8 mouse cellular contexts compared by ENCODE assay signal in the genomic region with DNA sequence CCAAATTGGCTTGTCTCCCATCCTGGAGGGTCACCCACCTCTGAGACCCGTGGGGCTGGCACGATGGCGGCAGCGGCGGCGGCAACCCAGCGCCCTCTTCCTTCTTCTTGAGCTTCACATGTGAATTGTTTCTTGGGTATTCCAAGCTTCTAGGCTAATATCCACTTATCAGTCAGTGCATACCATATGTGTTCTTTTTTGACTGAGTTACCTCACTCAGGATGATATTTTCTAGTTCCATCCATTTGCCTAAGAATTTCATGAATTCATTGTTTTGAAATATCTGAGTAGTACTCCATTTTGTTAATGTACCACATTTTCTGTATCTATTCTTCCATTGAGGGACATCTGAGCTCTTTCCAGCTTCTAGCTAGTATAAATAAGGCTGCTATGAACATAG. TPM values are rescaled to one million over a fixed set of nuclear protein-coding genes. Genes with fewer than 3 reads are reported as not detected.
DNase-seq lines count a peak whose midpoint lies in the region; ATAC-seq and TF ChIP-seq lines count a peak whose summit lies in the region.
"Not testable (repeated sequence)": the region's sequence is repeated elsewhere in the genome, so short reads cannot be mapped to it uniquely, and the experiment has no call there.

A gene (minus strand): TSS at position 101 of the 400 bp plus-strand sequence.

- TF ChIP-seq RAD21 in CH12.LX (IDR thresholded peaks at IDR 0.05; ENCODE audit: low read depth, low read length): not testable (repeated sequence)

- H3K27ac ChIP-seq in CH12.LX (ENCODE audit: insufficient read depth, low read depth); heart, embryonic 16.5 days (ENCODE audit: low read length); intestine, postnatal 0 days (ENCODE audit: low read depth, low read length); lung, postnatal 0 days (ENCODE audit: low read length); olfactory bulb, adult 2 months (ENCODE audit: insufficient read depth, low read depth, low read length): not testable (repeated sequence)

- H3K79me2 ChIP-seq in CH12.LX (replicated peaks; ENCODE audit: control insufficient read depth, extremely low read depth, insufficient read depth, poor library complexity, severe bottlenecking): not testable (repeated sequence)

- ATAC-seq in common myeloid progenitor, adult 5-6 weeks (replicated peaks; ENCODE audit: low read depth, poor library complexity, severe bottlenecking); heart, embryonic 16.5 days (replicated peaks; ENCODE audit: extremely low read depth, insufficient read depth, low FRiP score); intestine, postnatal 0 days; lung, postnatal 0 days: not testable (repeated sequence)

- not testable (repeated sequence) for H3K36me3 ChIP-seq in CH12.LX (replicated peaks in 1 of 2; ENCODE audit: control insufficient read depth in 1 of 2, insufficient read depth in 1 of 2, low read length in 1 of 2); heart, embryonic 16.5 days (ENCODE audit: control insufficient read depth, insufficient read depth); intestine, postnatal 0 days (ENCODE audit: control insufficient read depth, insufficient read depth); lung, postnatal 0 days (ENCODE audit: insufficient read depth, low read length)

- not testable (repeated sequence) for H3K4me3 ChIP-seq in CH12.LX (replicated peaks in 1 of 3; ENCODE audit: low read depth in 2 of 3, low read length in 2 of 3, poor library complexity in 1 of 3); heart, embryonic 16.5 days (ENCODE audit: low read length); intestine, postnatal 0 days (ENCODE audit: low read depth, low read length); lung, postnatal 0 days (ENCODE audit: low read depth, low read length); olfactory bulb, adult 2 months (ENCODE audit: insufficient read depth, low read depth, low read length)

- H3K4me2 ChIP-seq in CH12.LX (ENCODE audit: insufficient read depth, low read depth, poor library complexity, severe bottlenecking); heart, embryonic 16.5 days (ENCODE audit: low read depth, low read length); intestine, postnatal 0 days (replicated peaks; ENCODE audit: low read depth); lung, postnatal 0 days (replicated peaks; ENCODE audit: low read depth, low read length): not testable (repeated sequence)

- intact Hi-C loops in left cerebral cortex, postnatal 36 days (cut with DNase I): not testable (repeated sequence)

- not testable (repeated sequence) for H3K4me1 ChIP-seq in CH12.LX (ENCODE audit: control insufficient read depth in 1 of 2, insufficient read depth in 2 of 2); heart, embryonic 16.5 days (ENCODE audit: control insufficient read depth, insufficient read depth, low read length); intestine, postnatal 0 days (replicated peaks; ENCODE audit: control insufficient read depth, insufficient read depth, low read length); lung, postnatal 0 days (ENCODE audit: insufficient read depth, low read depth, low read length); olfactory bulb, adult 2 months (ENCODE audit: control insufficient read depth, insufficient read depth, low read length)

- peaks cover 26% of the 10 kb centered on the region for H3K9me3 ChIP-seq in CH12.LX (replicated peaks; ENCODE audit: low read length)
- peaks cover 20% of the 10 kb centered on the region for H3K9me3 ChIP-seq in heart, embryonic 16.5 days (replicated peaks; ENCODE audit: control insufficient read depth, low read length)
- H3K9me3 ChIP-seq in intestine, postnatal 0 days (ENCODE audit: control insufficient read depth): peaks cover 16% of the 10 kb centered on the region
- not testable (repeated sequence) for H3K9me3 ChIP-seq in lung, postnatal 0 days (ENCODE audit: low read length)

- H3K27me3 ChIP-seq in CH12.LX (replicated peaks); heart, embryonic 16.5 days (ENCODE audit: control insufficient read depth, insufficient read depth, low read length); intestine, postnatal 0 days (replicated peaks; ENCODE audit: control insufficient read depth, insufficient read depth, low read length); lung, postnatal 0 days (replicated peaks; ENCODE audit: insufficient read depth, low read length): not testable (repeated sequence)

- TF ChIP-seq EP300 in CH12.LX (IDR thresholded peaks at IDR 0.05; ENCODE audit: low read length); lung, postnatal 0 days (IDR thresholded peaks at IDR 0.05): not testable (repeated sequence)

- TF ChIP-seq CTCF in CH12.LX (conservative IDR thresholded peaks at IDR 0.05 in 1 of 2, IDR thresholded peaks at IDR 0.05 in 1 of 2; ENCODE audit: low read depth in 2 of 2, low read length in 2 of 2); intestine, postnatal 0 days (IDR thresholded peaks at IDR 0.05; ENCODE audit: low read depth); lung, postnatal 0 days (IDR thresholded peaks at IDR 0.05); olfactory bulb, adult 2 months (IDR thresholded peaks at IDR 0.05; ENCODE audit: insufficient read depth, low read depth, low read length): not testable (repeated sequence)

- in situ Hi-C loops in CH12.LX (cut with MboI; ENCODE audit: low pct_ligation_motif_present, low pct_unique_long_range_greater_than_20kb, low sequenced_read_pairs): loop anchor here (10.0 to 25.0 kb wide), 2 partner anchors 194 to 327 kb away; a partner anchor contains a TSS

- dilution Hi-C loops in CH12.LX (cut with MboI; ENCODE audit: extremely low pct_ligation_motif_present, extremely low pct_unique_long_range_greater_than_20kb, low sequenced_read_pairs): not testable (repeated sequence)

- DNase-seq in CH12.LX (ENCODE audit: extremely low read depth); gastrocnemius, adult 18-20 months (ENCODE audit: low spot score); left cerebral cortex, postnatal 36 days (ENCODE audit: low spot score in 2 of 2); lung, postnatal 0 days (ENCODE audit: low spot score): not testable (repeated sequence)

- 97% methylated on average over 7 of the region's 7 CpGs for WGBS in heart, embryonic 16.5 days
- WGBS in intestine, postnatal 0 days: 98% methylated on average over 7 of the region's 7 CpGs
- WGBS in lung, postnatal 0 days: 97% methylated on average over 7 of the region's 7 CpGs
- WGBS in olfactory bulb, adult 2 months: 97% methylated on average over 7 of the region's 7 CpGs

- not testable (repeated sequence) for TF ChIP-seq POLR2A in CH12.LX (IDR thresholded peaks at IDR 0.05; ENCODE audit: low read depth, low read length); olfactory bulb, adult 2 months (IDR thresholded peaks at IDR 0.05; ENCODE audit: insufficient read depth, low read depth, low read length)

- not testable (repeated sequence) for H3K9ac ChIP-seq in CH12.LX (ENCODE audit: insufficient read depth, low read depth); heart, embryonic 16.5 days (ENCODE audit: low read length); intestine, postnatal 0 days (ENCODE audit: low read depth, low read length); lung, postnatal 0 days (replicated peaks; ENCODE audit: low read depth)

RNA-seq across cellular contexts. Expression of the gene that starts here (rescaled TPM):
- 50.8 and 51.3 TPM in 2 replicates for total RNA-seq in CH12.LX (2012; rRNA removed)
- total RNA-seq in CH12.LX (2014; rRNA removed): 195 and 220 TPM in 2 replicates
- 366 and 509 TPM in 2 replicates for polyA plus RNA-seq in CH12.LX (2012; ENCODE audit: insufficient read length, low read depth)
- 193 and 221 TPM in 2 replicates for total RNA-seq in common myeloid progenitor, adult 5-6 weeks (2017)
- 10 to 100 TPM; 61.0 to 64.3 TPM for total RNA-seq in gastrocnemius, adult 18-20 months (2021)
- 260 and 349 TPM in 2 replicates for polyA plus RNA-seq in heart, embryonic 16.5 days (2015; fragmentation: Nextera tagmentation; extraction: Ambion mirVana)
- polyA plus RNA-seq in intestine, postnatal 0 days (2015; fragmentation: Nextera tagmentation; extraction: Ambion mirVana): 105 and 125 TPM in 2 replicates
- 10 to 100 TPM; 38.8 to 46.6 TPM for total RNA-seq in left cerebral cortex, postnatal 36 days (2021)
- 121 and 134 TPM in 2 replicates for polyA plus RNA-seq in lung, postnatal 0 days (2015; fragmentation: Nextera tagmentation; extraction: Ambion mirVana)
- not detected in 2 replicates for polyA plus RNA-seq in olfactory bulb, adult 2 months (2012; ENCODE audit: insufficient read depth, insufficient read length, low replicate concordance, missing spikeins)
